Mouse (Mus musculus) gastrocnemius, adult 2 months (tissue): Measurements from ENCODE around the gene Ascl2. TPM values are rescaled to one million over a fixed set of nuclear protein-coding genes. Genes with fewer than 3 reads are reported as not detected.

Source experiments
- DNase-seq: peaks from one replicate; pipeline ENCODE4 v3.0.0; 2022
- H3K27ac ChIP-seq: fragments of 200-600 bp; 2 replicates; pipeline ENCODE4 v1.8.1; 2022; ENCODE audit warnings: mild to moderate bottlenecking
- H3K4me3 ChIP-seq: fragments of 200-600 bp; 2 replicates; pipeline ENCODE4 v1.8.1; 2022; ENCODE audit warnings: mild to moderate bottlenecking, moderate library complexity
- CTCF ChIP-seq: fragments of 200-600 bp; IDR thresholded peaks from 2 replicates; pipeline ENCODE4 v1.8.1; 2022; ENCODE audit warnings: antibody characterized with exemption, mild to moderate bottlenecking, moderate library complexity
- intact Hi-C: fragments of 180-260 bp; cut with DNase I; formaldehyde crosslinking; loops from one replicate; pipeline ENCODE4 v1.15.1; 2025
- long read RNA-seq, 2 experiments: library from polyadenylated mRNA; stranded (forward); transcript quantifications; one replicate each; pipeline ENCODE4 v2.0.0; 2021
- total RNA-seq, 2 experiments: library from RNA; stranded (reverse); gene quantifications; 2 replicates each; pipeline ENCODE4 v1.2.3; 2021

Ascl2 gene
- not detected for total RNA-seq
- long read RNA-seq, experiment 1: 0 reads
- long read RNA-seq, experiment 2: 0 reads

DNA sequence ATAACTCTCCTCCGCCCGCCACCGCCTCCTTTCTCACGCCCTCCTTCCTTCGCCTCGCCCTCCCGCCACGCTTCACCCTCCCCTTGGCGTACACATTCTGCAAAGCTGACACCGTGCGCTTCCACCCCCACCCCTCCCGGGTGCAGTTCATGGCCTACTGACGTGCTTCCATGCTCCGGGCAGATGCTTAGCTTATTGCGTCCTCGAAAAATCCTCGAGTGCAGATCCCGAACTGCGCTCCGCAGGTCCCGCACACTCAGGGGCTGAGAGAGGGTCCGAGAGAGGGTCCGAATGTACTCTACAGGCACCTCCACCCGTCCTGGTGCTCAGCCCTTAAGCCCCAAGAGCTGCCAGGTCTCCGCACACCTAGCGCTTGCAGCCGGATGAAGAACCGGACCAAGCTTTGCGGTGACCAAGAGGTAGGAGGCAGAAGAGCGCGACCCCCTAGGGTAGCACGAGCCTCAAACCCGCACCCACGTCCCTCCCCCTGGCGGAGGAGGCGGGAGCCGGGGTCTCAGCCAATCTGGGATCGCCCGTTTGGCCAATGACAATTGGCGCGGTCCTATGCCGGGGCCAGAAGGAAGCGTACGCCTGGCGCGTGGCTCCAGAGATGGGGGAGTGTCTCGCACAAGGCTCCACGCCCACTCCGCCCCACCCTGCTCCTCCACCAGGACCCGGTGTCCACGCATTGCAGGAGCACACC, at the start of gene Ascl2:
Gene Ascl2, minus strand, starts transcription at position 456 of the 703 bp plus-strand sequence.
- H3K27ac ChIP-seq: no peak within 1 kb of the TSS
- peak; percentile 25 for DNase-seq
- H3K4me3 ChIP-seq: peak within 1 kb of the TSS; percentile 68
- TF ChIP-seq CTCF: no peak
- intact Hi-C loops: no loop called here

DNA sequence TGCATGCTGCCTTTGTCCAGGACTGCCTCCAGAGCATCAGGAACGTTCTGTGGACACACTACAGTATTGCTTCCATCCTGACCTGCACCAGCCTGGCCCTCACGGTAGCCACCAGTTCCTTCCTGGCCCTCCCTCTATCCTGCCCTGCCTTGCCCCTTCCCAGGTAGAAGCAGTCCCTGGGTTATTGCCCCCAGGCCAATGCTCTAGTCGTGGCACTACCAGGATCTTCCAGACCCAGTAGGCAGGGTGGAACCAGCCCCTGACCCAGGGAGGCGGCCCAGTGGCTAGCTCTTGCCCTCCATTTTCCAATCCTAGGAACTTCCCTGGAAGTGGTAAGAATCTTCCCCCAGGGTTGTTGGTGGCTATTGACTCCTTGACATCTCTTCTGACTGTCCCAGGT, 48.1 kb upstream of the Ascl2 start:
- intact Hi-C loops: no loop called here
- TF ChIP-seq CTCF: no peak
- no peak overlapping the region for H3K4me3 ChIP-seq
- DNase-seq: no peak
- H3K27ac ChIP-seq: peak overlapping the region; percentile 82

DNA sequence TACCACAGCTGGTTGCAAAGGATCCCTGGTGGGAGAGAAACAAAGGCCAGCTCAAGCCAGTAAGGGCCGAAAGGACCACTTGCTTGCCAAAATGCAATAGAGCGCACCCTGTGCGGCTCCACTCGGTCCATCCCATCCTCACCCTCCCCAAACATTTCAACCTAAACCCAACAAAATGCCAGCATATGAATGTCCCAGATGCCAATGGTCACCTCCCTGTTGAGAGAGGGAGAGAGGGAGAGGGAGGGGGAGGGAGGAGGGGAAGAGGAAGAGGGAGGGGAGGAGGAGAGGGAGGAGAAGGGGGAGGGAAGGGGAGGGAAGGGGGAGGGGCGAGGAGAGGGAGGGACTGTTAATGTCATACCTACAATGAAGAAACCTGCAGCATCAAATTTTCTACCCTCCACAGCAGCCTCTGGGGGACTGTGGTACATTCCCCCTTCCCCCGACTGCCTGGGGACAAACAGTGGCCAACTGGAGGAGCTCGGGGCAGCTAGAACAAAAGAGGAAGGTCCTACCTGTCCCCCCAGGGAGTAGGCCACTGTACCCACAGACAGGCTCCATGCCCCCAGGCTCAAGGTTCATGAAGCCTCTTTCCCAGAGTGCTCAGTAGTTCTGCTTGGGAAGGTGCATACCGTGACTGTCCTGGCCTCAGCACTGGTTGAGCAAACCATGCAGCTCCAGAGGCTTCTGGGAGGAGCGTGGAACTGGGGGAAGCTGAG, 47.5 kb upstream of the Ascl2 start:
- intact Hi-C loops: no loop called here
- H3K4me3 ChIP-seq: no peak overlapping the region
- no peak for TF ChIP-seq CTCF
- peak overlapping the region; percentile 82 for H3K27ac ChIP-seq
- no peak for DNase-seq

GRCm38 (mm10) chr7:143015755-143016423, 46.8 kb upstream of the Ascl2 start:
- DNase-seq: peak; percentile 63
- Histone ChIP-seq H3K27ac (peak overlapping the region; percentile 82), H3K4me3 (no peak overlapping the region)
- no peak for TF ChIP-seq CTCF
- intact Hi-C loops: no loop called here

GRCm38 (mm10) chr7:143014862-143015659, 46.0 kb upstream of the Ascl2 start:
- peak; percentile 36 for DNase-seq
- no peak for TF ChIP-seq CTCF
- intact Hi-C loops: no loop called here
- Histone ChIP-seq H3K4me3 (no peak overlapping the region), H3K27ac (peak overlapping the region; percentile 82)

DNA sequence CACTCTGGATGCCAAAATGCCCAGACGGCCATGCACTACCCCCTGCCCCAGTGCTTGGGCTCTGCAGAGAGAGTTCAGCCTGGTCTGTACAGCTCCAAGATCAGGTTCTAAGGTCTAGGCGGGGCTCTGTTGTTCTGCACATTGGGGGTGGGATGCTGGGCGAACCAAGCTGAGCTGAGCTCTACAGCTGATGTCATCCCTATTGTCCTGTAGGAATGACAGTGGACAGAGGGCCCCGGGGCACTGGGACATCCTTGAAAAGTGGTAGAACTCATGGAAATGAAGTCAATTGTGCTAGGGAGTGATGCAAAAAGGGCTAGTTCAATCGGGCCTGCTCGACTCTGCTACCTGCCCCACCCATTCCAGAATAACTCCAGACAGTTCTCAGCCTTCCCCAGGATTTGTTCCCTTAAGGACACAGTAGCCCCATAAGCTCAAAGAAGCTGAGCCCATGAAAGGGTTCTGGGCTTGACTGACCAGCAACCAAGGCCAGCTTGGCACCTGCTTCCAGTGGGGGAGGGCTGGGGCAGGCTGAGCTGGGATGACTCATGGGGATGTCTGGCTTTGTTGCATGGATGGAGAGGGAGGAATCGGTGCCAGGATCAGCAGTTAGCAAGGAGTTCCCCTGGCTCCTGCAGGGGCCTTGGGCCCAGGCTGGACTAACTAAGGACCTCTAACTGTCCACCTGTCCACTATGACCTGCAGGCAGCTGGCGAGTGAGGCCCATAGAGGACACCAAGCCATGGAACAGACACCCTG, 44.5 kb upstream of the Ascl2 start:
- H3K27ac ChIP-seq: peak overlapping the region; percentile 82
- intact Hi-C loops: no loop called here
- no peak overlapping the region for H3K4me3 ChIP-seq
- TF ChIP-seq CTCF: no peak
- peak; percentile 90 for DNase-seq

DNA sequence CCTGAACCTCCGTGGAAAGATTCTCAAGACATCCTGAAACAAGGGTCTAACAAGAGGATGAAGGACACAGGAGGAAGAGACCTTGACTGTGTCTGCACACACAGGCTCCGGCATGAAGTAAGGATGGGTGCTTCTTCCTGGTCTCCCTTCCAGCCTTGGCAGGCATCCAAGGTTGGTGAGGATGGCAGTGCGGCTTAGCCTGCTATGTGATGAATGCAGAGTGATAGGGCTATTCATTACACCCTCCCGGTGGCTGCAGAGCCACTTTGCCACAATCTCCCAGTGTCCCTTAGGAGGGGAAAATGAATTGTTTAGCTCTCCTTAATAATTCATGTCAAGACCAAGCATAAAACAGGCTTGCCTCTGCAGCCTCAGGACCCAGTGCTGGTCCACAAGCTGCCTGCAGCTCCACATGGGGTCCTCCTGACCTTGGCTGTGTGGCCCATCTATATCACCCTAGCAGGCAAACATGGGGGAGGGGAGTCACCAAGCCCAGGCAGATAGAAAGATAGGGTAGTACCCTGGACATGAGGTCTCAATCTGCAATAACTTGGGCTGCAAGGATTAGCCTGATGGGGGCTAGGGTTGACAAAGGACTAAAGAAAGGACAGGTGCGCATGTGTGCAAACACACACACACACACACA, 43.3 kb upstream of the Ascl2 start:
- DNase-seq: no peak
- intact Hi-C loops: no loop called here
- TF ChIP-seq CTCF: no peak
- Histone ChIP-seq H3K4me3 (no peak overlapping the region), H3K27ac (0 out of 2 replicates have a peak overlapping the region, but pooled peaks have one; percentile 16)

DNA sequence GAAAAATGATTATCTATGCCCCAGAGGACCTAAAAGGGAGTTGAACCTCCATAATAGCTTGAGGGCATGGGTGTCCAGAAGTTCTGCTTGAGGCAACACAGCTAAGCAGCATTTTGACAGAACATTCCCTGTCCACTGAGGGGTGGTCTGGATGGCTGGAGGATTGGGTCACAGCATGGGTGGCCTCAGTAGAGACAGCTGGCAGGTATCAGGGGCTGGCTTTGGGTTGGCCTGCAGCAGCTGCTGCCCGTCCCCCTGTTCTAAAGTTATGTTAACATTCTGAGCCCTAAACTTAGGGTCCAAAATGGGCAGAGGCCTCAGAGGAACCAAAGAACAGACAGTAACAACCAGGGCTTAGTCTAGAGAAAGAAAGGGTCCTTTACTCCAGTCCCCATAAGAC, 42.2 kb upstream of the Ascl2 start:
- no peak for TF ChIP-seq CTCF
- intact Hi-C loops: no loop called here
- Histone ChIP-seq H3K27ac (0 out of 2 replicates have a peak overlapping the region, but pooled peaks have one; percentile 31), H3K4me3 (no peak overlapping the region)
- DNase-seq: no peak

DNA sequence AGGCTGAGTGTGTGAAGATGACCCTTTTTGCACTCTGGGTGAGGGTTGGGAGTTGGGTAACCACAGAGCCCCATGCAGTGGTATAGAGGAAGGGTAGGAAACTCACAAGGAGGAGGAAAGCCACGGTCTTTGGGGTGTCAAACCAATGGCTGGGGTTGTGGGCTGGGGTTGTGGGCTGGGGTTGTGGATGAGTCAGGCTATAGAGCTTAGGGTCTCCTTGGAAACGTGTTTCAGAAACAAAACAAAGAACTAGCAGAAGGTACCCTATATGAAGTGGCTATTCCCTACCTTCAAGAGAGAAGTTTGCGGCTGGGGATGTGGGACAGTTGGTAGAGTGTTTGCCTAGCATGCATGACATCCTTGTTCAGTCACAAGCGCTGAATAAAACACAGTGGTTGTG, 40.9 kb upstream of the Ascl2 start:
- Histone ChIP-seq H3K4me3 (no peak overlapping the region), H3K27ac (peak overlapping the region; percentile 93)
- intact Hi-C loops: loop anchor here (5.0 to 10.0 kb wide), 2 partner anchors 127 to 455 kb away; partner anchors contain the start of gene Cdkn1c
- DNase-seq: no peak
- no peak for TF ChIP-seq CTCF

DNA sequence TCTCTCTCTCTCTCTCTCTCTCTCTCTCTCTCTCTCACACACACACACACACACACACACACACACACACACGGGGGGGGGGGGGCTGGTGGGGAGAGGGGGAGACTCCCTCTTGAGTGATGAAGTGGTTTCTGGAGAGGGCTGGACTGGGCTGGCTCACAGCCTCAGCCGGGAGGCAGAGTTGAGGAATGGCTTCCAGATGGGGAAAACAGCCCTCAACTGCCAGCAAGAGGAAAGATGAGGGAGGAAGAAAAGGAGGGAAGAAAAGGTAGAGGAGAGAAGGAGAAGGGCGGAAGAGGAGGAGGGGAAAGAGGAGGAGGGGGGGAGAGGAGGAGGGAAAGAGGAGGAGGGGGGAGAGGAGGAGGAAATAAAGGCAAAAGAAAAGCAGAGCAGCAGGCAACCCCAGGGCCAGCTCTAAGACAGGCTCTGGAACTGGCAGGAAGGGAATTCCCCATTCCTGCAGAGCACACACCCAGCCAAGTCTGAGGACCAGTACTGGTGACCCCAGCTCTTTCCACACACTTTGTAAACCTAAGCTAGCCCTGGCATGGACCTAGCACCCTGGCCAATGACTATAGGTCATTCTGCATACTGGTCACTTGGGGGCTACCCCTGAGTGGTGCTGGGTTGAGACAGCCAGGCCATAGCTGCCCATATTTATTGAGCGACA, 40.1 kb upstream of the Ascl2 start:
- intact Hi-C loops: loop anchor here (1.0 to 10.0 kb wide), 4 partner anchors 44 to 456 kb away; partner anchors contain the start of gene Cdkn1c

More for the DNA sequence above, 40.1 kb upstream of the Ascl2 start:
- Histone ChIP-seq H3K27ac (peak overlapping the region; percentile 93), H3K4me3 (peak overlapping the region; percentile 54)
- TF ChIP-seq CTCF: no peak
- peak; percentile 79 for DNase-seq
